Mouse (Mus musculus) T-helper 2 cell (primary cell): ENCODE results near the gene Syna.

Experiments
- in situ Hi-C: fragments of 300-600 bp; cut with MboI, MseI; formaldehyde crosslinking; loops from one replicate; pipeline ENCODE4 v1.15.1; 2025; ENCODE audit warnings: high pct_unique_total_duplicates

The Syna gene

GRCm38 (mm10) chr5:134568964-134569491, 9.1 kb upstream of the Syna start:
- in situ Hi-C loops, result no loop called here

GRCm38 (mm10) chr5:134568030-134568429, 8.1 kb upstream of the Syna start:
- in situ Hi-C loops, result no loop called here

- in situ Hi-C loops, result no loop called here
Observed at GRCm38 (mm10) chr5:134567445-134567844, 7.5 kb upstream of the Syna start.

- in situ Hi-C loops, result no loop called here
Observed at GRCm38 (mm10) chr5:134565696-134566095, 5.7 kb upstream of the Syna start.

GRCm38 (mm10) chr5:134564272-134564671, 4.3 kb upstream of the Syna start:
- in situ Hi-C loops, result no loop called here

GRCm38 (mm10) chr5:134560450-134561171, 640 bp upstream of the Syna start:
- in situ Hi-C loops, result no loop called here

- in situ Hi-C loops, result no loop called here
Observed at GRCm38 (mm10) chr5:134555463-134556164, 4.4 kb downstream of the Syna start.

GRCm38 (mm10) chr5:134553951-134554546, 5.9 kb downstream of the Syna start:
- in situ Hi-C loops, result no loop called here

GRCm38 (mm10) chr5:134552110-134552972, 7.6 kb downstream of the Syna start, which contains the start of gene Clip2:
Gene Clip2 (minus strand): TSS chr5:134552434.
- in situ Hi-C loops, result no loop called here

- in situ Hi-C loops, result no loop called here
Observed at GRCm38 (mm10) chr5:134551233-134552109, 8.5 kb downstream of the Syna start.

GRCm38 (mm10) chr5:134550836-134551232, 9.1 kb downstream of the Syna start:
- in situ Hi-C loops, result no loop called here

- in situ Hi-C loops, result no loop called here
Observed at GRCm38 (mm10) chr5:134549640-134550168, 10.3 kb downstream of the Syna start.

- in situ Hi-C loops, result no loop called here
Observed at GRCm38 (mm10) chr5:134548306-134548705, 11.7 kb downstream of the Syna start.

- in situ Hi-C loops, result no loop called here
Observed at GRCm38 (mm10) chr5:134546790-134547189, 13.2 kb downstream of the Syna start.

- in situ Hi-C loops, result no loop called here
Observed at GRCm38 (mm10) chr5:134545242-134545629, 14.7 kb downstream of the Syna start.

- in situ Hi-C loops, result no loop called here
Observed at GRCm38 (mm10) chr5:134544516-134545241, 15.3 kb downstream of the Syna start.

GRCm38 (mm10) chr5:134541640-134542039, 18.3 kb downstream of the Syna start:
- in situ Hi-C loops, result no loop called here

- in situ Hi-C loops, result no loop called here
Observed at GRCm38 (mm10) chr5:134540881-134541280, 19.1 kb downstream of the Syna start.

GRCm38 (mm10) chr5:134539891-134540290, 20.1 kb downstream of the Syna start:
- in situ Hi-C loops, result no loop called here

- in situ Hi-C loops, result no loop called here
Observed at GRCm38 (mm10) chr5:134536036-134536435, 23.9 kb downstream of the Syna start.
